Mouse (Mus musculus): ENCODE results near the gene Ano3. TPM values are rescaled to one million over a fixed set of nuclear protein-coding genes. Genes with fewer than 3 reads are reported as not detected.

Gene Ano3
- not detected for total RNA-seq (2023)

GRCm38 (mm10) chr2:110950823-110951222, at the start of gene Ano3:
Ano3 (minus strand) TSS chr2:110950923.

GRCm38 (mm10) chr2:110721290-110721753, 229.4 kb downstream of the Ano3 start, which contains the start of gene Muc15:
Muc15 (plus strand) TSS chr2:110721340.

Other genes starting within 250 kb of the Ano3 start
- gene Muc15, start 229.6 kb downstream of the Ano3 start, total RNA-seq (2023) = not detected
- not detected for gene Gm13941, start 155.1 kb upstream of the Ano3 start, total RNA-seq (2023)
- gene Gm15130, start 202.0 kb upstream of the Ano3 start, total RNA-seq (2023) = not detected